Mouse (Mus musculus) bone marrow, adult 2 months (tissue): ENCODE results near the gene Pik3r1.

Source experiments
- CTCF ChIP-seq: fragments of 200-500 bp; IDR thresholded peaks from 2 replicates; pipeline ENCODE4 v1.5.1; 2011; ENCODE audit warnings: low read length, control low read depth; ENCODE audit not compliant: control insufficient read depth, insufficient read depth
- POLR2A ChIP-seq: fragments of 200-500 bp; IDR thresholded peaks from 2 replicates; pipeline ENCODE4 v1.6.1; 2011; ENCODE audit warnings: low read depth, mild to moderate bottlenecking, control low read depth, low read length, borderline replicate concordance; ENCODE audit not compliant: control insufficient read depth

- TF ChIP-seq CTCF: no peak
- no peak for TF ChIP-seq POLR2A
Observed at GRCm38 (mm10) chr13:101709788-101710187, 58.2 kb downstream of the Pik3r1 start.
